Comparison of ENCODE assay signal across 7 mouse cellular contexts in genomic region chr9:102866893-102867292, GRCm38 (mm10). TPM values are rescaled to one million over a fixed set of nuclear protein-coding genes. Genes with fewer than 3 reads are reported as not detected.
DNase-seq lines count a peak whose midpoint lies in the region; ATAC-seq lines count a peak whose summit lies in the region.

No protein-coding gene starts in this region.

- no peaks in the 10 kb centered on the region for H3K9me3 ChIP-seq in hindbrain, embryonic 13.5 days

- peak; percentile 76 for DNase-seq in adipocyte (ENCODE audit: low spot score)
- DNase-seq in cerebellum, adult 9-10 months = peak; percentile 77
- DNase-seq in layer of hippocampus, adult 9-11 months = peak; percentile 49
- peak; percentile 87 for DNase-seq in lung, postnatal 14 days
- peak; percentile 73 to 82 for DNase-seq in right cerebral cortex, postnatal 10 days (ENCODE audit: low spot score in 2 of 2)

- no peak overlapping the region for H3K27ac ChIP-seq in hindbrain, embryonic 13.5 days

- no peaks in the 10 kb centered on the region for H3K27me3 ChIP-seq in hindbrain, embryonic 13.5 days

- 6% methylated on average over 4 of the region's 4 CpGs for WGBS in hindbrain, embryonic 13.5 days

- no peak overlapping the region for H3K4me3 ChIP-seq in hindbrain, embryonic 13.5 days

- H3K4me1 ChIP-seq in hindbrain, embryonic 13.5 days (replicated peaks) = peaks cover 42% of the 10 kb centered on the region

- no peak overlapping the region for H3K9ac ChIP-seq in hindbrain, embryonic 13.5 days

- no peak overlapping the region for H3K4me2 ChIP-seq in hindbrain, embryonic 13.5 days

- peaks cover 29% of the 10 kb centered on the region for H3K36me3 ChIP-seq in hindbrain, embryonic 13.5 days

- peak; percentile 70 for ATAC-seq in frontal cortex, adult (ENCODE audit: low TSS enrichment)
- peak; percentile 43; the same call in 1 of the 2 replicates for ATAC-seq in hindbrain, embryonic 13.5 days (ENCODE audit: low FRiP score)

RNA-seq across cellular contexts. Expression of gene Ryk, which starts 32.2 kb away (rescaled TPM):
- polyA plus RNA-seq in hindbrain, embryonic 13.5 days (2015; fragmentation: Nextera tagmentation; extraction: Ambion mirVana) = 10.9 and 11.0 TPM in 2 replicates
